Mouse (Mus musculus) limb, embryonic 11.5 days (tissue): Measurements from ENCODE around the gene 9430038I01Rik. TPM values are rescaled to one million over a fixed set of nuclear protein-coding genes. Genes with fewer than 3 reads are reported as not detected.

Experiments used
- ATAC-seq: fragments of 200-750 bp; cut with Nextera tagmentation; 2 replicates; pipeline ENCODE4 v1.8.0; 2017; ENCODE audit warnings: low read depth; ENCODE audit not compliant: insufficient number of reproducible peaks, low FRiP score, low TSS enrichment
- DNase-seq: peaks from one replicate; pipeline ENCODE4 v3.0.0-alpha.2; 2015; ENCODE audit warnings: low spot score
- H3K27ac ChIP-seq: fragments of 300-500 bp; sonication (generic); replicated peaks from 2 replicates; pipeline ENCODE4 v1.5.1; 2014; ENCODE audit warnings: low read depth, mild to moderate bottlenecking, low read length
- H3K27me3 ChIP-seq: fragments of 300-500 bp; sonication (generic); 2 replicates; pipeline ENCODE4 v1.6.1; 2014; ENCODE audit warnings: mild to moderate bottlenecking, low read length, mixed read lengths; ENCODE audit not compliant: control insufficient read depth, insufficient read depth
- H3K36me3 ChIP-seq: fragments of 300-500 bp; sonication (generic); 2 replicates; pipeline ENCODE4 v1.6.1; 2014; ENCODE audit warnings: mild to moderate bottlenecking, low read length, moderate library complexity, mixed read lengths; ENCODE audit not compliant: control insufficient read depth, insufficient read depth
- H3K4me1 ChIP-seq: fragments of 300-500 bp; sonication (generic); 2 replicates; pipeline ENCODE4 v1.6.1; 2014; ENCODE audit warnings: low read length, mixed read lengths; ENCODE audit not compliant: control insufficient read depth, insufficient read depth
- H3K4me2 ChIP-seq: fragments of 300-500 bp; sonication (generic); 2 replicates; pipeline ENCODE4 v1.6.1; 2014; ENCODE audit warnings: low read depth, mild to moderate bottlenecking, moderate library complexity; ENCODE audit not compliant: severe bottlenecking
- H3K4me3 ChIP-seq: fragments of 300-500 bp; sonication (generic); 2 replicates; pipeline ENCODE4 v1.5.1; 2014; ENCODE audit warnings: low read depth, low read length
- H3K9ac ChIP-seq: fragments of 300-500 bp; sonication (generic); 2 replicates; pipeline ENCODE4 v1.6.1; 2014; ENCODE audit warnings: mild to moderate bottlenecking, low read length
- H3K9me3 ChIP-seq: fragments of 300-500 bp; sonication (generic); 2 replicates; pipeline ENCODE4 v1.6.1; 2016; ENCODE audit warnings: low read length; ENCODE audit not compliant: control insufficient read depth
- WGBS: fragments of 180-500 bp; shearing (Covaris S2); extraction: QIAGEN DNeasy Blood & Tissue Kit; methylation state at CpG from one replicate; pipeline ENCODE4 v1.1.7; 2014; 5-methylcytosine and 5-hydroxymethylcytosine counted together
- polyA plus RNA-seq: library from polyadenylated mRNA; unstranded; fragments of >200 nt; fragmentation: Nextera tagmentation; extraction: Ambion mirVana; gene quantifications from 2 replicates; pipeline ENCODE4 v1.2.1, GENCODE M21; 2014

Gene 9430038I01Rik
- polyA plus RNA-seq, 1 experiment from 2014 or later: 26.2 TPM

DNA sequence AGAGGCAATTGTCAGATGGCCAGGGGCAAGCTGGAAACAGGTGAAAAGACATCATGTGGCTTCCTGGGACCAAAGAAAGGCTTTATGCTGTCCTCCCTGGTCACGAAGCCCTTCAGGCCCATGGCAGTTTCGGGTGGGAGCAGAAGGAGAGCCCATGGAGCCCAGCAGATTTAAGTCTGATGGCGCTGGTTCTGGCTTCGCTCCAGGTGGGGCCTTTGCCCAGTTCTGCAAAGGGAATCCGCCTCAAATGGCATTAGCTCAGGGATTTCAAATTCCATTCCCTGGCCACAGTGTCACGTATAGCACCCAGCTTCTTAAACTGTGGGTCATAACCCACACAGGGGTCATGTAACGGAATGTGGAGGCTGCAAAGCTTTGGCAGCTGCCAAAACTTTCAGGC is 63.7 kb downstream of the 9430038I01Rik start:
- Histone ChIP-seq H3K27me3 (no peaks in the 10 kb centered on the region), H3K9ac (no peak overlapping the region), H3K27ac (no peak overlapping the region), H3K4me3 (no peak overlapping the region), H3K9me3 (no peaks in the 10 kb centered on the region), H3K4me2 (no peak overlapping the region), H3K36me3 (no peaks in the 10 kb centered on the region), H3K4me1 (no peaks in the 10 kb centered on the region)
- DNase-seq (no peak), ATAC-seq (no peak)
- WGBS: 79% methylated on average over 7 of the region's 7 CpGs

DNA sequence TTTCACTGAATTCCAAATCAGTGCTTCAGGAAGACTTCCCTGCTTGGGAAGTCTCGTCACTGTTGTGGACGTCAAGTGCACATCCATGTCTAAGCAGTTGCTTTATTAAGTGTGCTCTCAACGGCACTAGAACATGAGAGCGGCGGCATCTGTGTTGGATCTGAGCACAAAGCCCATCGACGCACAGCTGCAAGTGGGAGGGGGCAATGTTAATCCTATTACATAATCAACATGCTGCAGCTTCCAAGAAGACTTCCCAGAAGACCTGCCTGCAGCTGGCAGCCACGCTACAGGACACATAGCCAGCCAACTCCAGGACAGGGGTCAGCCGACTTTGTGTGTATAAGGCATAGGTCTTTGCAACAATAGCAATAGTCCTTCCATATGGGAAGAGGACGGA is 64.5 kb downstream of the 9430038I01Rik start:
- Histone ChIP-seq H3K27me3 (no peaks in the 10 kb centered on the region), H3K4me2 (no peak overlapping the region), H3K27ac (no peak overlapping the region), H3K4me1 (no peaks in the 10 kb centered on the region), H3K9ac (no peak overlapping the region), H3K36me3 (no peaks in the 10 kb centered on the region), H3K9me3 (no peaks in the 10 kb centered on the region), H3K4me3 (no peak overlapping the region)
- 81% methylated on average over 10 of the region's 10 CpGs for WGBS
- ATAC-seq (no peak), DNase-seq (no peak)

GRCm38 (mm10) chr7:137333951-137334350 is 76.6 kb downstream of the 9430038I01Rik start:
- Histone ChIP-seq H3K9me3 (no peaks in the 10 kb centered on the region), H3K4me1 (no peaks in the 10 kb centered on the region), H3K4me3 (no peak overlapping the region), H3K36me3 (no peaks in the 10 kb centered on the region), H3K27ac (no peak overlapping the region), H3K9ac (no peak overlapping the region), H3K4me2 (no peak overlapping the region), H3K27me3 (no peaks in the 10 kb centered on the region)
- 94% methylated on average over 2 of the region's 2 CpGs for WGBS
- no peak for DNase-seq
- ATAC-seq: no peak

Other genes starting within 250 kb of the 9430038I01Rik start
- 9.8 and 10.3 TPM in 2 replicates for gene Ebf3, start 96.3 kb downstream of the 9430038I01Rik start, polyA plus RNA-seq
- 311 and 328 TPM in 2 replicates for gene Glrx3, start 26.9 kb upstream of the 9430038I01Rik start, polyA plus RNA-seq